Mouse (Mus musculus): Measurements from ENCODE around the gene I830077J02Rik.

DNA sequence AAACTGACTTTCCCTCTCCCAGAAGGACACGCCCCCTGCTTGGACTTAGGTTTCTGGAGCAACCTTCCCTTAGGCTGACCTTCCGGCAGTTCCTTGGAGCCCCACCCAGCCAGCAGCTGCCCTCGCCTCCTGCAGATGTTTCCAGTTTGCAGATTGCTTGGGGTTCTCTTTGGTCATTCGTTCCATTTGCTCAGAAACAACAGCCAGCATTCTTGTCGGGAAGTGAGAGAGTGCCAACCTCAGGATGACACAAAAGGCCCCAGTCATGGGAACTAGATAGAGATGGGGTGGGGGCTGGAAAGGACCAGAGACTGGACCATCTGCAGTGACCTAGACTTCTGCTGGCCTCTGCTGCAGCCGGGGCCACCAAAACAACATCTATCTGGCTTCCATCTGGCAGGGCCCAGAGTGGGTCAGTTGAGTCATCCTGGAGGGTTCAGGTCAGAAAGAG lies 38.5 kb downstream of the I830077J02Rik start:
- TF ChIP-seq CTCF (IDR thresholded peaks at IDR 0.05; ENCODE audit: low read depth, low read length): no peak
- TF ChIP-seq TAL1 (conservative IDR thresholded peaks at IDR 0.05; ENCODE audit: low read depth, low read length): no peak
- no peak for TF ChIP-seq GATA2 (IDR thresholded peaks at IDR 0.05; ENCODE audit: borderline replicate concordance, low read depth, low read length)
- no peak for TF ChIP-seq GATA1 (IDR thresholded peaks at IDR 0.05; ENCODE audit: borderline replicate concordance, low read length)
